Mouse (Mus musculus): ENCODE measurements around the gene Dnajc14. TPM values are rescaled to one million over a fixed set of nuclear protein-coding genes. Genes with fewer than 3 reads are reported as not detected.

Dnajc14 gene
- polyA plus RNA-seq (2015; fragmentation: Nextera tagmentation; extraction: Ambion mirVana) = 58.8 and 66.8 TPM in 2 replicates

DNA sequence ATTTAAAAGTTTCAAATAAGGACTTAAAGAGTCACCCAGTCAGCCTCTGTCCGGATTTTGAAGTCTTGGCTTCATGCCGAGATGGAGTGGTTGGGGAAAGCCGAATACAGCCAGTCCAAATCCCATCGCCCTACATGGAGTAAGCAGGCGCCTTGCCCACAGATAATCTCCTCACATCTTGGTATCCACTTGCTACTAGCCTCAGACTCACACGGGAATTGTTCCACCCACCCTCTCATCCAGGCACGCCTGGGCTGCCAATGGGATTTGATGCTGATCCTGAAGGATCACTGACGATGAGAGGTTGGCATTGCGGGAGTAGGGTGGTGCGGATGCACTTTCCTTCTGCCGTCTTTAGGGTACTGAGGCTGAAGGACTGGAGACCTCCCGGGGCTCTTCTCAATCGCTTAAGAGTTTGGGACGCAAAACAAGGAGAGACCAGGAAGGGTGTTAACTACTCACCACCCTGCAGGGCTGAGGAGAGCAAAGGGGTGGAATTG, at the start of gene Dnajc14:
Dnajc14 (plus strand) TSS at position 292 of the 500 bp plus-strand sequence.
- Histone ChIP-seq H3K27ac (peak within 1 kb of the TSS; percentile 99), H3K4me1 (peaks cover 46% of the 10 kb centered on the region), H3K27me3 (no peaks in the 10 kb centered on the region), H3K9ac (peak within 1 kb of the TSS; percentile 90), H3K4me3 (peak within 1 kb of the TSS; percentile 76), H3K4me2 (replicated peaks) (peak within 1 kb of the TSS; percentile 78), H3K36me3 (peaks cover 57% of the 10 kb centered on the region), H3K9me3 (no peaks in the 10 kb centered on the region)
- under 1% methylated on average over 14 of the region's 14 CpGs for WGBS
- ATAC-seq (ENCODE audit: low FRiP score, low read depth) = no peak

DNA sequence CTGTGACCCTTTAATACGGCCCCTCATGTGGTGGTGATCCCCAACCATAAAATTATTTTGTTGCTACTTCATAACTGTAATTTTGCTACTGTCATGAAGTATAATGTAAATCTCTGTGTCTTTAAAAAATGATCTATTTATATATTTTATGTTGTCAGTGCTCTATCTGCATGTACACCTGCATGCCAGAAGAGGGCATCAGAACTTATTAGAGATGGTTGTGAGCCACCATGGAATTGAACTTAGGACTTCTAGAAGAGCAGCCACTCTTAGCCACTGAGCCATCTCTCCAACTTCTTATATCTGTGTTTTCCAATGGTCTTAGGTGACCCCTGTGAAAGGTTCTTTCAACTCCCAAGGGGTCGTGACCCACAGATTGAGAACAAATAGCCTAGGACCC, 31.0 kb upstream of the Dnajc14 start:
- Histone ChIP-seq H3K4me3 (no peak overlapping the region), H3K4me2 (replicated peaks) (no peak overlapping the region), H3K27me3 (no peaks in the 10 kb centered on the region), H3K4me1 (no peaks in the 10 kb centered on the region), H3K9ac (no peak overlapping the region), H3K27ac (no peak overlapping the region), H3K36me3 (no peaks in the 10 kb centered on the region), H3K9me3 (no peaks in the 10 kb centered on the region)
- ATAC-seq (ENCODE audit: low FRiP score, low read depth) = no peak
- 76% methylated on average over 2 of the region's 2 CpGs for WGBS

DNA sequence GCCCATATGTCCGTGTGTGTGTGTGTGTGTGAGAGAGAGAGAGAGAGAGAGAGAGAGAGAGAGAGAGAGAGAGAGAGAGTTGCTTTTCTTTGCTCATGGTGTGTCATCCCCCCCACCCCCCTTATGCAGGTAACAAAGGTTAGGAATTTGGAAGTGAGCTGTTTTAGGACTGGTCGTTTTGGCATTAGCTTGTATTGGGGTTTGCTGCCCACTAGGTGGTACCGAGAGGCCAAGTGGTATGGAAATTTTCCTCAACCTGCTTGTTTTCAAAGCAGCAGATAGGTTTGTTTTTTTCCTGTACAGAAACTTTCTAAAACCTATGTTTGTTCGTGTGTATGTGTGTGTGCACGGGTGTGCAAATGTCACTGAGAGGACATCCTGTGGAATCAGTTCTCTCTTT, 30.2 kb upstream of the Dnajc14 start:
- Histone ChIP-seq H3K4me2 (replicated peaks) (no peak overlapping the region), H3K36me3 (no peaks in the 10 kb centered on the region), H3K27me3 (no peaks in the 10 kb centered on the region), H3K4me3 (no peak overlapping the region), H3K27ac (no peak overlapping the region), H3K9ac (no peak overlapping the region), H3K9me3 (no peaks in the 10 kb centered on the region), H3K4me1 (peaks cover 3% of the 10 kb centered on the region)
- WGBS = 21% methylated on average over 5 of the region's 5 CpGs
- ATAC-seq (ENCODE audit: low FRiP score, low read depth) = no peak

DNA sequence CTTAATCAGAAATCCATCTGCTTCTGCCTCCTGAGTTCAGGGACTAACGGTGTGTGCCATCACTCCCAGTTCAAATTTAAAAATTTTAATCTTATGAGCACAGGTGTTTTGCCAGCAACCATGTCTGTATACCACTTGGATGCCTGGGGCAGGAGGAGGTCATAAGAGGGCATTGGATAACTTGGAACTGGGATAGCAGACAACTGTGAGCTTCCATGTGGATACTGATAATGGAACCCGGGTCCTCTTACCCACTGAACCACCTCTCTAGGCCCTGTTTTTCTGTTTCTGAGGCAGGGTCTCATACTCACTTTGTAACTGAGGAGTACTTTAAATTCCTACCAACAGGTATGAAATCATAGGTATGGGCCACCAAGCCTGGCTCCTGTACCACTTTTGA, 25.4 kb upstream of the Dnajc14 start:
- Histone ChIP-seq H3K27ac (peak overlapping the region; percentile 78; the same call in 1 of the 2 replicates), H3K4me2 (replicated peaks) (no peak overlapping the region), H3K4me3 (no peak overlapping the region), H3K4me1 (peaks cover 19% of the 10 kb centered on the region), H3K36me3 (no peaks in the 10 kb centered on the region), H3K27me3 (no peaks in the 10 kb centered on the region), H3K9ac (no peak overlapping the region), H3K9me3 (peaks cover 6% of the 10 kb centered on the region; the same call in 1 of the 2 replicates)
- WGBS = 91% methylated on average over 2 of the region's 2 CpGs
- no peak for ATAC-seq (ENCODE audit: low FRiP score, low read depth)

DNA sequence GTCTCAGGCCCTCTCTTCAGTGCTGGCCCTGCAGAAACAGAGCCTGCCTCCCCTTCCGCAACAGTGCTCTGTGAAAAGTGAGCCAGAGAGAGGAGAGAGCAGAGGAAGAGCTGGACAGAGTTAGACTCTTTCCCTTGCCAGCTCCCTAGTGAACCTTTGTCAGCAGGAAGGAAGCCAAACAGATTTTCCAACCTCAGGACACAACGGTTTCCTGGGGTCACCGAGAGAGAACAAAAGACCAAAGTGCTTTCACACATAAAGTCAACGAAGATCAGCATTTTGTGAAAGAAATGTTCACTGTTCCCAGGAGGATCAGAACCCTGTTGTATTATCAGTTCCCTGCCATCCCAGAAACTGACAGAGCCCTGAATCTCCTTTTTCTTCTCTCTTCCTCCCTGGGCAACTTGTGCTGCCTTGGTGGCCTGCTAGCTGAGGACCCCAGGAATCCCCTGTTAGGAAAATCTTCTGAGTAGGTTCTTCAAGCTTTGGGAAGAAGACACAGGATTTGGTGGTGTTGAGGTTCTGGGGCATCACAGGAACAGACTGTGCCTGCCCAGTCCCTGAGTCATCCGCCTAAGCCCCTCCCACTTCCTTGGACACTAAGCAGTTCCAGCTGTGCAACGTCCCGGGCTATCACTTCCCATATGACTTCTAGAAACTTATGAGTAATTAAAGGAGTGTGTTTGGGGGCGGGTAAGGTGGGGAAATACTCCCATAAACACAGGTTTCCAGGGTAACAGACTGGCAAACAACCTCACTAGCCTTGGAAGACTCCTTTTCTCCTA, 24.7 kb upstream of the Dnajc14 start:
- 20% methylated on average over 8 of the region's 8 CpGs for WGBS
- Histone ChIP-seq H3K27me3 (no peaks in the 10 kb centered on the region), H3K4me2 (replicated peaks) (0 out of 2 replicates have a peak overlapping the region, but pooled peaks have one; percentile 19), H3K9me3 (peaks cover 13% of the 10 kb centered on the region), H3K4me1 (peaks cover 19% of the 10 kb centered on the region), H3K27ac (peak overlapping the region; percentile 78), H3K4me3 (no peak overlapping the region), H3K9ac (no peak overlapping the region), H3K36me3 (no peaks in the 10 kb centered on the region)
- ATAC-seq (ENCODE audit: low FRiP score, low read depth) = peak; percentile 89

DNA sequence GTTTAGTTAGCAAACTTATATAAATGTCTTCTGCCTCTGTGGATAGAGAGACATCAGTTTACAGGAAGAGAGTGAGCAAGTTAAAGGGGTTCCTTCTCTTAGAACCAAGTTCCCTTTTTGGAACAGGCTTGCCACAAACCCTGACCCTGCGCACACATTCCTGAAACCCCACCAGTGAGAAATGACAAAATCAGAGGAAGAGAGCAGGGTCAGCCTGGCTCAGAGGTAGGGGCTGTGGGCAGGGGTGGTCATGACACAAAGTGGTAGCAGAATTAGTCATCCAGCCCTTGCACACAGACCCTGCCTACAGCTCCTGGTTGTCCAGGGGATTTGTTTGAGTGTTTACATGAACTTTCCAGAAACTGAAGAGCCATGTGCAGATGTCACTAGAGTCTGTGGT, 23.7 kb upstream of the Dnajc14 start:
- ATAC-seq (ENCODE audit: low FRiP score, low read depth) = no peak

DNA sequence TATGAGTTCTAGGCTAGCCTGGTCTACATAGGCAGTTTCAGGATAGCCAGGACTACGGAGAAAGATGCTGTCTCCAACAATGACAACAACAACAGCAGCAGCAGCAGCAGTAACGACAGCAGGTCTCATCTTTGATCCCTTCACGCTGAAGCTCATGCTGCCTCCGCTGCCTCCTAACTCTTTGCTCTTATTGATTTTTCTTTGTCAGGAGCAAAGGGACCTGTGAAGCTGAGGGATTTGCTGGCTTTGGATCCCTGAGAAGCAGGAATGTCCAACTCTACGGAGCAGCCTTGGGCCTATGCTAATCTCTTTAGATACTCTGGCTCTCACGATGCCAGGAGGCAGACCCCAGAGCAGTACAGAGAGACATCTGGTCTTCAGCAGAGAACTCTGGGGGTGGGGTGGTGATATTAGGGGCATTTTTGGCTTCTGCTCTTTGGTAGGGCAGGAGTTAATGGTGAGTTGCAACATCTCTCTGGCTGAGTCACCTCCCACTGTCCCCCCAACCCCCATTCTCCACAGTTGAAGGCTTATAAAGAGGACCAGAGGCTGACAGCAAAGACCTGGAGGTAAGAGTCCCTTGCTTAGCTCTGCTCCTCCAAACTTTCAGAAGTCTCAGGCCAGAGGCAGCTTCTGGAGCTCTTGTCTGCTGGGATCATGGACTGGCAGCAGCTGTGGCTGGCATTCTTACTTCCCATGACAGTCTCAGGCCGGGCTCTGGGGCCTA, 13.3 kb upstream of the Dnajc14 start, which contains the start of gene Mmp19:
Mmp19 (plus strand) TSS at position 513 of the 727 bp plus-strand sequence.
- Histone ChIP-seq H3K4me2 (replicated peaks) (no peak within 1 kb of the TSS), H3K9ac (no peak within 1 kb of the TSS), H3K4me1 (no peaks in the 10 kb centered on the region), H3K36me3 (no peaks in the 10 kb centered on the region), H3K9me3 (no peaks in the 10 kb centered on the region), H3K27me3 (no peaks in the 10 kb centered on the region), H3K27ac (no peak within 1 kb of the TSS), H3K4me3 (no peak within 1 kb of the TSS)
- ATAC-seq (ENCODE audit: low FRiP score, low read depth) = no peak
- WGBS = 66% methylated on average over 7 of the region's 7 CpGs

More for the DNA sequence above, 23.7 kb upstream of the Dnajc14 start:
- H3K9ac ChIP-seq = no peak overlapping the region
- H3K4me2 ChIP-seq (replicated peaks) = no peak overlapping the region
- no peaks in the 10 kb centered on the region for H3K27me3 ChIP-seq
- no peak overlapping the region for H3K27ac ChIP-seq
- H3K4me1 ChIP-seq = peaks cover 19% of the 10 kb centered on the region
- H3K4me3 ChIP-seq = no peak overlapping the region
- no peaks in the 10 kb centered on the region for H3K36me3 ChIP-seq
- 80% methylated on average over 1 of the region's 1 CpGs for WGBS
- H3K9me3 ChIP-seq = peaks cover 19% of the 10 kb centered on the region

DNA sequence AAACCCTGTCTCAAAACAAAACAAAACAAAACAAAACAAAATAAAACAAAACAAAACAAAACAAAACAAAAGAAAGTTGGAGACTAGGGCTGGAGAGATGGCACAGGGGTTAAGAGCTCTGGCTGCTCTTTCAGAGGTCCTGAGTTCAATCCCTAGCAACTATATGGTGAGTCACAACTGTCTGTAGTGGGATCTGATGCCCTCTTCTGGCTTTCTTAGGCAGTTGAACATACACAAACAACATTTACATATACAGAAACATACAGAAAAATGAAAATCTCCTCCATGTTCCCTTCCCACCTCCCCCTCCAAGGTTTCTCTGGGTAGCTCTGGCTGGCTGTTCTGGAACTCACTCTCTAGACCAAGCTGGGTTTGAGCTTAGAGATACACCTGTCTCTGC, 11.8 kb upstream of the Dnajc14 start:
- Histone ChIP-seq H3K9me3 (no peaks in the 10 kb centered on the region), H3K9ac (no peak overlapping the region)

DNA sequence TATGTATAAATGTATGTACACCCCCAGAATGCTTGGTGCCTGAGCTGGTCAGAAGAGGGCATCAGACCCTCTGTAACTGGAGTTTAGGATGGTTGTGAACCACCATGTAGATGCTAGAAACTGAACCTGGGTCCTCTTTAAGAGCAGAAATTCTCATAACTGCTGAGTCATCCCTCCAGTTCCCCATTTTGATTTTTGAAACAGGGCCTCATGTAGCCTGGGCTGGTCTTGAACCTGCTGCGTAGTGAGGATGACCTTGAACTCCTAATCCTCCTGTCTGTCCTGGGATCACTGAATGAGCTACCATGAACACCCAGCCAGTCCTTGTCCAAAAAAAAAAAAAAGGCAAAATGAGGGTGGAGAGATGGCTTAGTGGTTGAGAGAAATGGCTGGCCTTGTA, 10.6 kb upstream of the Dnajc14 start:
- H3K36me3 ChIP-seq = peaks cover 11% of the 10 kb centered on the region
- H3K4me1 ChIP-seq = no peaks in the 10 kb centered on the region
- no peak overlapping the region for H3K9ac ChIP-seq
- 97% methylated on average over 1 of the region's 1 CpGs for WGBS
- H3K4me3 ChIP-seq = no peak overlapping the region
- no peaks in the 10 kb centered on the region for H3K27me3 ChIP-seq
- H3K9me3 ChIP-seq = no peaks in the 10 kb centered on the region
- ATAC-seq (ENCODE audit: low FRiP score, low read depth) = no peak
- H3K4me2 ChIP-seq (replicated peaks) = no peak overlapping the region
- no peak overlapping the region for H3K27ac ChIP-seq

More for the DNA sequence above, 11.8 kb upstream of the Dnajc14 start:
- no peaks in the 10 kb centered on the region for H3K27me3 ChIP-seq
- no peak overlapping the region for H3K4me2 ChIP-seq (replicated peaks)
- no peaks in the 10 kb centered on the region for H3K36me3 ChIP-seq
- H3K4me3 ChIP-seq = no peak overlapping the region
- ATAC-seq (ENCODE audit: low FRiP score, low read depth) = no peak
- no peaks in the 10 kb centered on the region for H3K4me1 ChIP-seq
- H3K27ac ChIP-seq = no peak overlapping the region

DNA sequence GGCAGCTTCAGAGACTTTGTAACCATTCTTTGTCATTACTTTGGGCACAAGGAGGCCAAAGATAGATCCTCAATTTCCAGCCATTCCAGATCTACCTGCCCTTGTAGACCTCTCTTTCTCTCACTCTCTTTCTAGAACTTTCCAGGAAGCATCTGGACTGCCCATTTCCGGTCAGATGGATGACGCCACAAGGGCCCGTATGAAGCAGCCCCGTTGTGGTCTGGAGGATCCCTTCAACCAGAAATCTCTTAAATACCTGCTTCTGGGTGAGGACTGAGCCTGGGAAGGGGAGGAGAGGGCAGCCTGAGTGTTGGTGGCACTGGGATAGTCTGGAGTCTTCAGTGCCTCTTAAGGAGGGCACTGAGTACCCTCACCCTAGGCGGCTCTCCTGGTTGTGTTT, 9.5 kb upstream of the Dnajc14 start:
- no peaks in the 10 kb centered on the region for H3K9me3 ChIP-seq
- H3K4me3 ChIP-seq = no peak overlapping the region
- no peaks in the 10 kb centered on the region for H3K4me1 ChIP-seq
- H3K36me3 ChIP-seq = peaks cover 22% of the 10 kb centered on the region
- no peak overlapping the region for H3K27ac ChIP-seq
- H3K9ac ChIP-seq = no peak overlapping the region
- 89% methylated on average over 5 of the region's 5 CpGs for WGBS
- no peaks in the 10 kb centered on the region for H3K27me3 ChIP-seq
- ATAC-seq (ENCODE audit: low FRiP score, low read depth) = no peak
- H3K4me2 ChIP-seq (replicated peaks) = no peak overlapping the region

DNA sequence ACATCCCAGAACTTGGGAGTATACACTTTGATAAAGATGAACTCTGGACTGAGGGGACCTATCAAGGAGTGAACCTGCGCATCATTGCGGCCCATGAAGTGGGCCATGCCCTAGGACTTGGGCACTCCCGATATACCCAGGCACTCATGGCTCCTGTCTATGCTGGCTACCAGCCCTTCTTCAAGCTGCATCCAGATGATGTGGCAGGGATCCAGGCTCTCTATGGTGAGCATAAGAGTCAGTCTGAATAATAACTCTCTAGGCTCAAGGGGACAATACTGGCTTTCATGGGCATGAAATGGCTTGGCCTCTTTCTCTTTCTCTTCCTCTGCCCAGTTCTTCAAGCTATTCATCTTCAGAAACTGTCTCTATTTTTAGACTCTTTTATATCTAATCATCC, 8.3 kb upstream of the Dnajc14 start:
- no peak for ATAC-seq (ENCODE audit: low FRiP score, low read depth)
- no peak overlapping the region for H3K4me2 ChIP-seq (replicated peaks)
- no peaks in the 10 kb centered on the region for H3K27me3 ChIP-seq
- no peaks in the 10 kb centered on the region for H3K4me1 ChIP-seq
- H3K27ac ChIP-seq = no peak overlapping the region
- no peak overlapping the region for H3K4me3 ChIP-seq
- 97% methylated on average over 3 of the region's 3 CpGs for WGBS
- H3K9ac ChIP-seq = no peak overlapping the region
- no peaks in the 10 kb centered on the region for H3K9me3 ChIP-seq
- peaks cover 33% of the 10 kb centered on the region for H3K36me3 ChIP-seq

DNA sequence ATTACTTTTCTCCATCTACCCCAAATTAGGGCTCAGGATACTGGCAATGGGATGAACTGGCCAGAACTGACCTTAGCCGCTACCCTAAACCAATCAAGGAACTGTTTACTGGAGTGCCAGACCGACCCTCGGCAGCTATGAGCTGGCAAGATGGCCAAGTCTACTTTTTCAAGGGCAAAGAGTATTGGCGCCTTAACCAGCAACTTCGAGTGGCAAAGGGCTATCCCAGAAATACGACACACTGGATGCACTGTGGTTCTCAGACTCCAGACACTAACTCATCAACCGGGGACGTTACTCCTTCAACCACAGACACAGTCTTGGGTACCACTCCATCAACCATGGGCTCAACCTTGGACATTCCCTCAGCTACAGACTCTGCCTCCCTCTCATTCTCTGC, 5.2 kb upstream of the Dnajc14 start:
- H3K4me2 ChIP-seq (replicated peaks) = no peak overlapping the region
- H3K4me1 ChIP-seq = peaks cover 17% of the 10 kb centered on the region
- WGBS = 95% methylated on average over 8 of the region's 8 CpGs
- no peak overlapping the region for H3K4me3 ChIP-seq
- H3K27ac ChIP-seq = no peak overlapping the region
- no peaks in the 10 kb centered on the region for H3K9me3 ChIP-seq
- no peak for ATAC-seq (ENCODE audit: low FRiP score, low read depth)
- no peak overlapping the region for H3K9ac ChIP-seq
- no peaks in the 10 kb centered on the region for H3K27me3 ChIP-seq
- peaks cover 47% of the 10 kb centered on the region for H3K36me3 ChIP-seq

All from limb, embryonic 13.5 days (tissue).